Mouse (Mus musculus) testis, adult 2 months (tissue): ENCODE results near the gene Zdhhc4.

Experiments
- CTCF ChIP-seq: fragments of 200-500 bp; IDR thresholded peaks from 2 replicates; pipeline ENCODE4 v1.5.1; 2012; ENCODE audit warnings: low read depth, mild to moderate bottlenecking, inconsistent platforms, low read length, moderate library complexity; ENCODE audit not compliant: control insufficient read depth, insufficient read depth, insufficient replicate concordance
- POLR2A ChIP-seq: fragments of 200-500 bp; IDR thresholded peaks from 2 replicates; pipeline ENCODE4 v1.6.1; 2012; ENCODE audit warnings: low read depth, mild to moderate bottlenecking, inconsistent platforms, low read length, moderate library complexity; ENCODE audit not compliant: control insufficient read depth

GRCm38 (mm10) chr5:143268985-143269362 is 60.1 kb downstream of the Zdhhc4 start:
- TF ChIP-seq CTCF (no peak), POLR2A (no peak)
